Mouse (Mus musculus): Measurements from ENCODE around the gene Olfr323. TPM values are rescaled to one million over a fixed set of nuclear protein-coding genes. Genes with fewer than 3 reads are reported as not detected.

The Olfr323 gene
- polyA plus RNA-seq, 1 experiment from 2014 or later = 0.17 TPM

- ATAC-seq (ENCODE audit: insufficient read depth, low FRiP score) = no peak
- H3K4me1 ChIP-seq (ENCODE audit: control insufficient read depth, insufficient read depth, low read length) = no peaks in the 10 kb centered on the region
- WGBS = 67% methylated on average over 7 of the region's 7 CpGs
- H3K4me3 ChIP-seq (replicated peaks; ENCODE audit: low read length) = no peak overlapping the region
- H3K4me2 ChIP-seq (ENCODE audit: low read depth, low read length) = no peak overlapping the region
- H3K36me3 ChIP-seq (ENCODE audit: control insufficient read depth, insufficient read depth, low read length) = no peaks in the 10 kb centered on the region
- H3K27ac ChIP-seq (ENCODE audit: low read length) = no peak overlapping the region
- H3K9ac ChIP-seq (ENCODE audit: low read length) = no peak overlapping the region
- H3K9me3 ChIP-seq (replicated peaks; ENCODE audit: control insufficient read depth, low read length) = no peaks in the 10 kb centered on the region
- H3K27me3 ChIP-seq (ENCODE audit: control insufficient read depth, insufficient read depth, low read length) = no peaks in the 10 kb centered on the region
Measured at GRCm38 (mm10) chr11:58587898-58588348, 42.4 kb downstream of the Olfr323 start.

GRCm38 (mm10) chr11:58578636-58579035 is 51.7 kb downstream of the Olfr323 start:
- no peak overlapping the region for H3K4me3 ChIP-seq (replicated peaks; ENCODE audit: low read length)
- no peak overlapping the region for H3K4me2 ChIP-seq (ENCODE audit: low read depth, low read length)
- H3K27ac ChIP-seq (ENCODE audit: low read length) = no peak overlapping the region
- ATAC-seq (ENCODE audit: insufficient read depth, low FRiP score) = no peak
- H3K36me3 ChIP-seq (ENCODE audit: control insufficient read depth, insufficient read depth, low read length) = no peaks in the 10 kb centered on the region
- H3K9me3 ChIP-seq (replicated peaks; ENCODE audit: control insufficient read depth, low read length) = no peaks in the 10 kb centered on the region
- H3K4me1 ChIP-seq (ENCODE audit: control insufficient read depth, insufficient read depth, low read length) = no peaks in the 10 kb centered on the region
- H3K9ac ChIP-seq (ENCODE audit: low read length) = no peak overlapping the region
- 65% methylated on average over 8 of the region's 8 CpGs for WGBS
- no peaks in the 10 kb centered on the region for H3K27me3 ChIP-seq (ENCODE audit: control insufficient read depth, insufficient read depth, low read length)

- Histone ChIP-seq H3K4me2 (ENCODE audit: low read depth, low read length) (no peak within 1 kb of the TSS), H3K36me3 (ENCODE audit: control insufficient read depth, insufficient read depth, low read length) (no peaks in the 10 kb centered on the region), H3K4me3 (replicated peaks; ENCODE audit: low read length) (no peak within 1 kb of the TSS), H3K9ac (ENCODE audit: low read length) (no peak within 1 kb of the TSS), H3K9me3 (replicated peaks; ENCODE audit: control insufficient read depth, low read length) (no peaks in the 10 kb centered on the region), H3K4me1 (ENCODE audit: control insufficient read depth, insufficient read depth, low read length) (no peaks in the 10 kb centered on the region), H3K27me3 (ENCODE audit: control insufficient read depth, insufficient read depth, low read length) (no peaks in the 10 kb centered on the region), H3K27ac (ENCODE audit: low read length) (no peak within 1 kb of the TSS)
- 49% methylated on average over 1 of the region's 1 CpGs for WGBS
- no peak for ATAC-seq (ENCODE audit: insufficient read depth, low FRiP score)
Measured at GRCm38 (mm10) chr11:58577430-58577829, 52.9 kb downstream of the Olfr323 start, which contains the start of gene Olfr325. Gene Olfr325, plus strand, starts transcription at chr11:58577730.

Other genes with a start within 250 kb of the Olfr323 start
- not detected in 2 replicates for gene 1810065E05Rik, start 209.4 kb downstream of the Olfr323 start, polyA plus RNA-seq (2015; fragmentation: Nextera tagmentation; extraction: Ambion mirVana)
- not detected in 2 replicates for gene Gm12253, start 197.9 kb downstream of the Olfr323 start, polyA plus RNA-seq (2015; fragmentation: Nextera tagmentation; extraction: Ambion mirVana)
- gene Lypd9, start 177.6 kb downstream of the Olfr323 start, polyA plus RNA-seq (2015; fragmentation: Nextera tagmentation; extraction: Ambion mirVana) = not detected in 2 replicates
- not detected in 2 replicates for gene Olfr30, start 168.2 kb downstream of the Olfr323 start, polyA plus RNA-seq (2015; fragmentation: Nextera tagmentation; extraction: Ambion mirVana)
- gene Olfr332, start 137.9 kb downstream of the Olfr323 start, polyA plus RNA-seq (2015; fragmentation: Nextera tagmentation; extraction: Ambion mirVana) = not detected in 2 replicates
- not detected in 2 replicates for gene Olfr331, start 127.9 kb downstream of the Olfr323 start, polyA plus RNA-seq (2015; fragmentation: Nextera tagmentation; extraction: Ambion mirVana)
- gene Olfr330, start 95.7 kb downstream of the Olfr323 start, polyA plus RNA-seq (2015; fragmentation: Nextera tagmentation; extraction: Ambion mirVana) = not detected in 2 replicates
- not detected in 2 replicates for gene Olfr329-ps, start 84.1 kb downstream of the Olfr323 start, polyA plus RNA-seq (2015; fragmentation: Nextera tagmentation; extraction: Ambion mirVana)
- gene Olfr328, start 74.9 kb downstream of the Olfr323 start, polyA plus RNA-seq (2015; fragmentation: Nextera tagmentation; extraction: Ambion mirVana) = not detected in 2 replicates
- gene Olfr224, start 59.9 kb downstream of the Olfr323 start, polyA plus RNA-seq (2015; fragmentation: Nextera tagmentation; extraction: Ambion mirVana) = not detected in 2 replicates
- gene Olfr325, start 52.8 kb downstream of the Olfr323 start, polyA plus RNA-seq (2015; fragmentation: Nextera tagmentation; extraction: Ambion mirVana) = not detected in 2 replicates
- not detected in 2 replicates for gene Olfr324, start 35.4 kb downstream of the Olfr323 start, polyA plus RNA-seq (2015; fragmentation: Nextera tagmentation; extraction: Ambion mirVana)
- 4.2 and 15.4 TPM in 2 replicates for gene 2210407C18Rik, start 14.4 kb downstream of the Olfr323 start, polyA plus RNA-seq (2015; fragmentation: Nextera tagmentation; extraction: Ambion mirVana)
- gene Trim58, start 10.0 kb upstream of the Olfr323 start, polyA plus RNA-seq (2015; fragmentation: Nextera tagmentation; extraction: Ambion mirVana) = 0.66 and 0.67 TPM in 2 replicates
- not detected in 2 replicates for gene Olfr322, start 28.3 kb upstream of the Olfr323 start, polyA plus RNA-seq (2015; fragmentation: Nextera tagmentation; extraction: Ambion mirVana)
- gene Olfr320, start 50.6 kb upstream of the Olfr323 start, polyA plus RNA-seq (2015; fragmentation: Nextera tagmentation; extraction: Ambion mirVana) = not detected in 2 replicates
- gene Olfr319, start 68.7 kb upstream of the Olfr323 start, polyA plus RNA-seq (2015; fragmentation: Nextera tagmentation; extraction: Ambion mirVana) = not detected in 2 replicates
- not detected in 2 replicates for gene Olfr318, start 93.5 kb upstream of the Olfr323 start, polyA plus RNA-seq (2015; fragmentation: Nextera tagmentation; extraction: Ambion mirVana)
- gene Olfr317, start 108.7 kb upstream of the Olfr323 start, polyA plus RNA-seq (2015; fragmentation: Nextera tagmentation; extraction: Ambion mirVana) = not detected in 2 replicates
- not detected in 2 replicates for gene Olfr316, start 122.2 kb upstream of the Olfr323 start, polyA plus RNA-seq (2015; fragmentation: Nextera tagmentation; extraction: Ambion mirVana)
- gene Olfr315, start 142.7 kb upstream of the Olfr323 start, polyA plus RNA-seq (2015; fragmentation: Nextera tagmentation; extraction: Ambion mirVana) = not detected in 2 replicates
- gene Olfr314, start 152.5 kb upstream of the Olfr323 start, polyA plus RNA-seq (2015; fragmentation: Nextera tagmentation; extraction: Ambion mirVana) = not detected in 2 replicates
- 5.2 and 5.4 TPM in 2 replicates for gene Fam183b, start 171.5 kb upstream of the Olfr323 start, polyA plus RNA-seq (2015; fragmentation: Nextera tagmentation; extraction: Ambion mirVana)
- not detected in 2 replicates for gene Olfr313, start 184.5 kb upstream of the Olfr323 start, polyA plus RNA-seq (2015; fragmentation: Nextera tagmentation; extraction: Ambion mirVana)
- not detected in 2 replicates for gene Olfr312, start 198.7 kb upstream of the Olfr323 start, polyA plus RNA-seq (2015; fragmentation: Nextera tagmentation; extraction: Ambion mirVana)
- not detected in 2 replicates for gene Olfr311, start 208.8 kb upstream of the Olfr323 start, polyA plus RNA-seq (2015; fragmentation: Nextera tagmentation; extraction: Ambion mirVana)
- 9.5 TPM in 2 replicates for gene Gm12258, start 216.7 kb upstream of the Olfr323 start, polyA plus RNA-seq (2015; fragmentation: Nextera tagmentation; extraction: Ambion mirVana)
- 5.9 and 7.7 TPM in 2 replicates for gene 2810021J22Rik, start 236.7 kb upstream of the Olfr323 start, polyA plus RNA-seq (2015; fragmentation: Nextera tagmentation; extraction: Ambion mirVana)